Mouse (Mus musculus) embryonic facial prominence, embryonic 12.5 days (tissue): ENCODE results near the gene Fam160a1. TPM values are rescaled to one million over a fixed set of nuclear protein-coding genes. Genes with fewer than 3 reads are reported as not detected.

Experiments used
- ATAC-seq: fragments of 200-750 bp; cut with Nextera tagmentation; 2 replicates; pipeline ENCODE4 v1.8.0; 2017; ENCODE audit not compliant: insufficient number of reproducible peaks, insufficient read depth, low FRiP score, low TSS enrichment
- H3K27ac ChIP-seq: fragments of 300-500 bp; sonication (generic); 2 replicates; pipeline ENCODE4 v1.5.1; 2016; ENCODE audit warnings: mild to moderate bottlenecking
- H3K27me3 ChIP-seq: fragments of 300-500 bp; sonication (generic); 2 replicates; pipeline ENCODE4 v1.6.1; 2016; ENCODE audit warnings: mild to moderate bottlenecking, moderate library complexity
- H3K36me3 ChIP-seq: fragments of 300-500 bp; sonication (generic); 2 replicates; pipeline ENCODE4 v1.6.1; 2016; ENCODE audit warnings: mild to moderate bottlenecking
- H3K4me1 ChIP-seq: fragments of 300-500 bp; sonication (generic); 2 replicates; pipeline ENCODE4 v1.6.1; 2016
- H3K4me2 ChIP-seq: fragments of 300-500 bp; sonication (generic); replicated peaks from 2 replicates; pipeline ENCODE4 v1.6.1; 2016; ENCODE audit warnings: mild to moderate bottlenecking, moderate library complexity
- H3K4me3 ChIP-seq: fragments of 300-500 bp; sonication (generic); 2 replicates; pipeline ENCODE4 v1.5.1; 2016; ENCODE audit warnings: mild to moderate bottlenecking
- H3K9ac ChIP-seq: fragments of 300-500 bp; sonication (generic); 2 replicates; pipeline ENCODE4 v1.6.1; 2016; ENCODE audit warnings: mild to moderate bottlenecking, moderate library complexity
- H3K9me3 ChIP-seq: fragments of 300-500 bp; sonication (generic); 2 replicates; pipeline ENCODE4 v1.6.1; 2016; ENCODE audit warnings: mild to moderate bottlenecking, moderate library complexity
- WGBS: fragments of 180-500 bp; shearing (Covaris S2); methylation state at CpG from one replicate; pipeline ENCODE4 v1.1.7; 2016; 5-methylcytosine and 5-hydroxymethylcytosine counted together
- polyA plus RNA-seq: library from polyadenylated mRNA; unstranded; fragments of >200 nt; fragmentation: Nextera tagmentation; extraction: Ambion mirVana; gene quantifications from 2 replicates; pipeline ENCODE4 v1.2.1, GENCODE M21; 2016

Fam160a1 gene
- polyA plus RNA-seq, 1 experiment from 2014 or later, result 2.6 TPM

GRCm38 (mm10) chr3:85698496-85698895 is 118.6 kb downstream of the Fam160a1 start:
- Histone ChIP-seq H3K9ac (no peak overlapping the region), H3K36me3 (no peaks in the 10 kb centered on the region), H3K4me2 (no peak overlapping the region), H3K27ac (no peak overlapping the region), H3K27me3 (no peaks in the 10 kb centered on the region), H3K9me3 (no peaks in the 10 kb centered on the region), H3K4me3 (no peak overlapping the region), H3K4me1 (no peaks in the 10 kb centered on the region)
- 83% methylated on average over 4 of the region's 4 CpGs for WGBS
- no peak for ATAC-seq

GRCm38 (mm10) chr3:85695056-85695455 is 122.0 kb downstream of the Fam160a1 start:
- no peak overlapping the region for H3K9ac ChIP-seq
- no peaks in the 10 kb centered on the region for H3K27me3 ChIP-seq
- H3K27ac ChIP-seq, result no peak overlapping the region
- ATAC-seq, result no peak
- no peaks in the 10 kb centered on the region for H3K36me3 ChIP-seq
- no peaks in the 10 kb centered on the region for H3K9me3 ChIP-seq
- WGBS, result 70% methylated on average over 3 of the region's 3 CpGs
- H3K4me1 ChIP-seq, result no peaks in the 10 kb centered on the region
- no peak overlapping the region for H3K4me2 ChIP-seq
- H3K4me3 ChIP-seq, result no peak overlapping the region

- Histone ChIP-seq H3K9me3 (no peaks in the 10 kb centered on the region), H3K4me2 (no peak overlapping the region), H3K9ac (no peak overlapping the region), H3K27me3 (no peaks in the 10 kb centered on the region), H3K36me3 (no peaks in the 10 kb centered on the region), H3K4me1 (no peaks in the 10 kb centered on the region), H3K27ac (no peak overlapping the region), H3K4me3 (no peak overlapping the region)
- no peak for ATAC-seq
- WGBS, result 52% methylated on average over 3 of the region's 3 CpGs
These were observed 124.1 kb downstream of the Fam160a1 start for GRCm38 (mm10) chr3:85693013-85693412.

- Histone ChIP-seq H3K4me3 (no peak overlapping the region), H3K36me3 (no peaks in the 10 kb centered on the region), H3K27ac (no peak overlapping the region), H3K4me1 (no peaks in the 10 kb centered on the region), H3K27me3 (no peaks in the 10 kb centered on the region), H3K9ac (no peak overlapping the region), H3K4me2 (no peak overlapping the region), H3K9me3 (no peaks in the 10 kb centered on the region)
- no peak for ATAC-seq
- WGBS, result 59% methylated on average over 4 of the region's 4 CpGs
These were observed 126.0 kb downstream of the Fam160a1 start for GRCm38 (mm10) chr3:85691134-85691533.

DNA sequence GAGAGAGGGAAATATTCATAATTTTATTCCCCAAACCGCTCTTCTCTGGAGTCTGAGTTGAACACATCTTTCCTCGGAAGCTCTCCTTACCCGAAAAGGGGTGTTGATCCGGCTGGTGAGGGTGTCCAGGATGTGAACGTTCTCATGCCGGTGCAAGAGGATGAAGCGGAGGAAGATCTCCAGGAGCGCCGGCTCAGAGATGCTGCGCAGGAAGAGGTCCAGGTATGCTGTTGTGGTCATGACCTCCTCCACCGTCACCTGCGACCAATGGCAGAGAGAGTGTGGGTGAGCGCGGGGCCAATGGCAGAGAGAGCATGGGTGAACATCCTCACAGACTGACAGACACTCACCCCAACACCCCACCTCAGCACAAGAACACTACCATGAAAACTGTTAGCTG is 128.8 kb downstream of the Fam160a1 start:
- no peaks in the 10 kb centered on the region for H3K36me3 ChIP-seq
- no peak overlapping the region for H3K27ac ChIP-seq
- WGBS, result 93% methylated on average over 14 of the region's 14 CpGs
- H3K4me1 ChIP-seq, result no peaks in the 10 kb centered on the region
- no peak for ATAC-seq
- no peaks in the 10 kb centered on the region for H3K27me3 ChIP-seq
- no peak overlapping the region for H3K4me2 ChIP-seq
- no peak overlapping the region for H3K9ac ChIP-seq
- H3K4me3 ChIP-seq, result no peak overlapping the region
- no peaks in the 10 kb centered on the region for H3K9me3 ChIP-seq

- 82% methylated on average over 8 of the region's 8 CpGs for WGBS
- no peak overlapping the region for H3K4me3 ChIP-seq
- no peak overlapping the region for H3K4me2 ChIP-seq
- no peaks in the 10 kb centered on the region for H3K27me3 ChIP-seq
- H3K9ac ChIP-seq, result no peak overlapping the region
- H3K9me3 ChIP-seq, result no peaks in the 10 kb centered on the region
- no peak overlapping the region for H3K27ac ChIP-seq
- H3K36me3 ChIP-seq, result no peaks in the 10 kb centered on the region
- no peaks in the 10 kb centered on the region for H3K4me1 ChIP-seq
- ATAC-seq, result no peak
These were observed 131.8 kb downstream of the Fam160a1 start for GRCm38 (mm10) chr3:85685271-85685670.

- Histone ChIP-seq H3K36me3 (no peaks in the 10 kb centered on the region), H3K27ac (no peak overlapping the region), H3K9ac (no peak overlapping the region)
These were observed 133.5 kb downstream of the Fam160a1 start for GRCm38 (mm10) chr3:85683618-85684017.

GRCm38 (mm10) chr3:85681136-85681535 is 136.0 kb downstream of the Fam160a1 start:
- Histone ChIP-seq H3K4me2 (no peak overlapping the region), H3K27me3 (no peaks in the 10 kb centered on the region), H3K4me1 (no peaks in the 10 kb centered on the region), H3K9me3 (no peaks in the 10 kb centered on the region), H3K4me3 (no peak overlapping the region), H3K36me3 (no peaks in the 10 kb centered on the region), H3K27ac (no peak overlapping the region), H3K9ac (no peak overlapping the region)
- 73% methylated on average over 7 of the region's 7 CpGs for WGBS
- no peak for ATAC-seq

More at GRCm38 (mm10) chr3:85683618-85684017, 133.5 kb downstream of the Fam160a1 start:
- no peak for ATAC-seq
- Histone ChIP-seq H3K4me1 (no peaks in the 10 kb centered on the region), H3K9me3 (no peaks in the 10 kb centered on the region), H3K27me3 (no peaks in the 10 kb centered on the region), H3K4me2 (no peak overlapping the region), H3K4me3 (no peak overlapping the region)
- 82% methylated on average over 5 of the region's 5 CpGs for WGBS

- H3K9me3 ChIP-seq, result no peaks in the 10 kb centered on the region
- H3K4me1 ChIP-seq, result no peaks in the 10 kb centered on the region
- WGBS, result 93% methylated on average over 5 of the region's 5 CpGs
- H3K27ac ChIP-seq, result no peak overlapping the region
- H3K9ac ChIP-seq, result no peak overlapping the region
- no peaks in the 10 kb centered on the region for H3K27me3 ChIP-seq
- no peak overlapping the region for H3K4me3 ChIP-seq
- no peak for ATAC-seq
- H3K4me2 ChIP-seq, result no peak overlapping the region
- H3K36me3 ChIP-seq, result no peaks in the 10 kb centered on the region
These were observed 137.1 kb downstream of the Fam160a1 start for GRCm38 (mm10) chr3:85679960-85680359.

GRCm38 (mm10) chr3:85679312-85679933 is 137.7 kb downstream of the Fam160a1 start:
- Histone ChIP-seq H3K4me1 (no peaks in the 10 kb centered on the region), H3K4me3 (no peak overlapping the region), H3K9ac (no peak overlapping the region), H3K27ac (no peak overlapping the region), H3K4me2 (no peak overlapping the region), H3K36me3 (no peaks in the 10 kb centered on the region), H3K27me3 (no peaks in the 10 kb centered on the region), H3K9me3 (no peaks in the 10 kb centered on the region)
- ATAC-seq, result no peak
- WGBS, result 82% methylated on average over 8 of the region's 8 CpGs

DNA sequence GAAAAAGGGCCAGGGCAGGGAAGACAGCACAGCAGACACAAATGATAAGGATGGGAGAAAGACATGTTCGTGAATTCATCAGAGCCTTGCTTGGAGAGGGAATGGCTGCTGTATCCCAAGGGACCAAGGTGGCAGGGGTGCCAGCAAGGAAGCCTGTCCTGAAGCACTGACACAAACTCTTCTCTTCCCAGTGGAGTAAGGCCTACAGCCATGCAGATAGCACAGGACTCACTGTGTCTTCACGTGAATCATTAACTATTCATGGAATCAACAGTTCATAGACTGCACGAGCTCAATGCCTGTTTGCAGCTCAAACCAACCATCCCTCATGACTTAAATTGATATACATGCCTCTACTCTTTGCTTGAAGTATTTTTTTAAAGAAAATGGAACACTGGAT is 139.1 kb downstream of the Fam160a1 start:
- no peaks in the 10 kb centered on the region for H3K27me3 ChIP-seq
- H3K9me3 ChIP-seq, result no peaks in the 10 kb centered on the region
- H3K4me1 ChIP-seq, result no peaks in the 10 kb centered on the region
- no peak overlapping the region for H3K4me2 ChIP-seq
- ATAC-seq, result no peak
- WGBS, result 84% methylated on average over 3 of the region's 3 CpGs
- no peaks in the 10 kb centered on the region for H3K36me3 ChIP-seq
- no peak overlapping the region for H3K9ac ChIP-seq
- H3K4me3 ChIP-seq, result no peak overlapping the region
- H3K27ac ChIP-seq, result no peak overlapping the region

GRCm38 (mm10) chr3:85677133-85677532 is 140.0 kb downstream of the Fam160a1 start:
- Histone ChIP-seq H3K9me3 (no peaks in the 10 kb centered on the region), H3K4me3 (no peak overlapping the region), H3K9ac (no peak overlapping the region), H3K4me1 (no peaks in the 10 kb centered on the region), H3K27ac (no peak overlapping the region), H3K36me3 (no peaks in the 10 kb centered on the region), H3K27me3 (no peaks in the 10 kb centered on the region), H3K4me2 (no peak overlapping the region)
- 76% methylated on average over 8 of the region's 8 CpGs for WGBS
- ATAC-seq, result no peak

GRCm38 (mm10) chr3:85669844-85670243 is 147.2 kb downstream of the Fam160a1 start:
- Histone ChIP-seq H3K4me2 (no peak overlapping the region), H3K4me1 (no peaks in the 10 kb centered on the region), H3K27ac (no peak overlapping the region), H3K4me3 (no peak overlapping the region), H3K36me3 (no peaks in the 10 kb centered on the region), H3K9me3 (no peaks in the 10 kb centered on the region), H3K27me3 (no peaks in the 10 kb centered on the region), H3K9ac (no peak overlapping the region)
- ATAC-seq, result no peak
- 87% methylated on average over 6 of the region's 6 CpGs for WGBS
